Mouse (Mus musculus) liver, adult (tissue): ENCODE data around the gene Dnajc13.

Experiments used
- GATA4 ChIP-seq: IDR thresholded peaks from 2 replicates; pipeline ENCODE4 v1.6.1; 2014; ENCODE audit warnings: mild to moderate bottlenecking, low read length; ENCODE audit not compliant: insufficient replicate concordance

The Dnajc13 gene

DNA sequence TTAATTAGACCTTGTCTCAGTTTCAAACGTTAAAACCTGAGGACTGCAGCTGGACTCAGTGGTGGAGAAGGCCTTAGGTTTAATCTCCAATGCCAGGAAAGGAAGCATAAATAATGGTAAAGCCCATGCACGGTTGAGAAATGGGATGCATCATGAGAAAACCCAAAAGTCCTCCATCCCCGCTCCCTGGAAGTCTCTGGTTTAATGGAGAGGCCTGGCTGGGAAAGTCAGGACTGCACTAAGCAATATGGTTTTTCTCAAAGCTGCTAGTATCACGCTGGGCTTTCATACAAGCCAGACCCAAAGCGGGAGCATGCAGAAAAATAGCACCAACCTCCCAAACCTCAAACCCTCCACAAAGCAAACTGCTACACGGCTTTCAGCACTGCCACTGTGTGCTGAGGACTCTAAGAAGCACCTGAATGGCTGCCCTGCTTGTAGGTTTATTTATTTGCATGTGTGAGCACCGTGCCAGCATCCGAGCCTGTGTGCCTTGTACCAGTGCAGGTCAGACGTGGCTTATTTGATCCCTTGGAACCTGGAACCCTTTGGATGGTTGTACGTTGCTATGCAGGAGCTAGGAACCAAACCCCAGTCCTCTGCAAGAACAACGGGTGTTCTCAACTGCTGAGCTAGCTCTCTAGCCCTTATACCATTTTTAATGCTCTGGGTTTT lies 26.3 kb downstream of the Dnajc13 start:
- no peak for TF ChIP-seq GATA4

DNA sequence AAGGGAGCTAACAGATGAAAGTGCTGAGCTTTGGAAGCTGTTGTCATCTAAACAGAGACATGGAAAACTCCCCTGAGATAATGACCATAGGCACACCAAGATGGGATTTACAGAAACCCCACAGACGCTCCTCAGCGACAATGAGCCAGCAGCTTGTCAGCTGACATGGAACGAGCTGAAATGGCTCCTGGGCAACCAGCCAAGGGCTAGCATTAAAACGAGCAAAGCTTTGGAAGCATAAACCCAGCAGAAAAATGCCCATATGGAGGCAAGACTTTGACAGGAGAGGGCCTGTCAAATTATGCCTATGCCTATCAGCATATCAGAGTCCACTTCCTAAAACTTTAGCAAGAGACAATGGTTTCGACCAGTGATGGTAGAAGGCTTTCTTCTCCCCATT lies 27.0 kb downstream of the Dnajc13 start:
- TF ChIP-seq GATA4, result no peak

DNA sequence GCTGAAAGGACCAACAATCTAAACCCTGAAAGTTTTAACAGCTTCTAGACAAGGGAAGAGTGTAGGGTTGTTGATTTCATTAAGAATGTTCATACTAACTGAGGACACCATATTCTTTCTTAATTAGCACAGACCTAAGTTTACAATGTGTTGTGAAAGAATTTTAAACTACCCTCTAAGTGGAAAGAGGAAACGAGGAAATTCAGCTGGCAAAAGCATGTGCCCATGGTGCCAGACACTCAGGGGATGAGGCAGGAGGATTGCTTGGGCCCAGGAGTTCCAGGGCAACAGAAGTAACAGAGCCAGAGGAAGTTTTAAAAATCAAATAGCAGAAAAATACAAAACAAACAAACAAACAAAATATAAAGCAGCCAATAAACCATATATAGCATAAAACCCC lies 28.9 kb downstream of the Dnajc13 start:
- no peak for TF ChIP-seq GATA4

DNA sequence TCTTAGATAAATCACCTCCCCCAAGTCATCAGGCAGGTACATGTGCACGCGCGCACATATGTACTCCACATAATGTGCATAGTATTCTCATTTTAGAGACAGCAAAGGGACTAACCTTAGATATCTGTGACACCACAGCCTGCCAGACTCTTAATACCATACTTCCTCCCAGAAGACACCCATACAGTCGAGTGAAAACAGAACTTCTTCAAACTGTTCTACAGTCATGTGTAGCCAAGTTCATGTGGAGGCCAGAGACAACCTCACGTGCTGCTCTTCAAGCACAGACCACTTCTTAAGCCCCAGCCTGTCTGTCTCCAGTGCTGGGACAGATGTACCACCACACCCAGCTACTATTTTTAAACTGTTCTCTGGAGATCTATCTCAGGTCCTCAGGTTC lies 29.7 kb downstream of the Dnajc13 start:
- no peak for TF ChIP-seq GATA4

DNA sequence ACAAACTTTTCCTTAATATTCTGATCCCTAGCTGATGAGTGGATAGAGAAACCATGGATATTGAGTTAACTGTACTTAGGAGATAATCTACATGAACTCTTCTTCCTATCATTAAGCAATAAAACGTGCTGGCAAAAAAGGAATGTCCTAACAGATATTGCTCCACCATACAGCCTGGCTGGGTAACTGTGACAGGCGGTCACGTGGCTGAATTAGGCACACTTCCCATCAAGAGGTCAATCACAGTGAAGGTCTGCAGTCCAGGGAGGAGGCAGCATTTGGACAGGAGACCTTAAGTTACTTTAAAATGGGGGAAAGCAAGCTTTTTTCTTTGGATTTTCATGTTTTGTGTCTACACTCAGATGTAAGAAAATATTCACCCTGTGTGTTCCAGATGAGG lies 30.7 kb downstream of the Dnajc13 start:
- TF ChIP-seq GATA4, result no peak

DNA sequence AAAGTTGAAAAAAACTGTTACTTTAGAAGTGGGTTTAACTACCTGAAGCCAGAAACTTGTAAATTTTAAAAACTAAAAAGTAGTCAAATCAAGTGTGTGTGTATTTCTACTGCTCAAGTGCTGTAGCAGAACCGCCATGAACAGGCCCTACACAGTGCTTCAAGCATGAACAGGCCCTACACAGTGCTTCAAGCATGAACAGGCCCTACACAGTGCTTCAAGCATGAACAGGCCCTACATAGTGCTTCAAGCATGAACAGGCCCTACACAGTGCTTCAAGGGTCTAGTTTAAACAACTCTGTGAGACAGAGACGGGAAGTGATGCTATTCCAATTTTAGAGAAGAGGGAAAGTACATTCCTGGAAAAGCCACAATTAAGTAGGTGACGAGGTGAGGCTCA lies 51.3 kb downstream of the Dnajc13 start:
- no peak for TF ChIP-seq GATA4

DNA sequence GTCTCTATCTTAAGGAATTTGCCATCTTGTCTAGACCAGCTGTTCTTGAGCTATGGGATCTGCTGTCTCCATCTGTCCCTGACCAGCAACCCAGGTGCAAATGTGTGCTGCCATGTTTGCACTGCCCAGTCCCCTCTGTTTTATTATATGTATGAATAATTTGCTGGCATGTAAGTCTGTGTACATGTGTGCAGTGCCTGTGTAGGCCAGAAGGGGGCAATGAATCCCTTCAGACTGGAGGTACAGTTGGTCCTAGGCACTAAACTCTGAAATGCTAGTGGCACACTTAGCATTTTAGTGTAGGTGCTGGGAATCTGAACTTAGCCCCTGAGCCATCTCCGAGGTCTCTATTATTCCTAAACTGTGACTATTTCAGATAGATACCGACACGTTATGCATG lies 58.9 kb downstream of the Dnajc13 start:
- TF ChIP-seq GATA4, result no peak

DNA sequence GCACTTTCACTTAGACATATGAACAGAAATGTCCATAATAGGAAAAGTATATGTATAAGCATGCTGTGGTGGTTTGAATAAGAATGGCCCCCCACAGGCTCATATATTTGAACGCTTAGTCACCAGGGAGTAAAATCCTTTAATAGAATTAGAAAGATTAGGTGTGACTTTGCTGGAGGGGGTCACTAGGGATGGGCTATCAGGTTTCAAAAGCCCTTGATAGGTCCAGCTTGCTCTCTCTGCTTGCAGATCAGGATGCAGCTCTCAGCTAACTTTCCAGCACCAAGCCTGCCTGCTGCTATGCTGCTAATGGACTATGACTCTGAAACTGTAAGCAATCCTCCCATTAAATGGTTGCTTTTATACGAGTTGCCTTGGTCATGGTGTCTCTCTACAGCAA lies 68.2 kb downstream of the Dnajc13 start:
- TF ChIP-seq GATA4, result no peak

DNA sequence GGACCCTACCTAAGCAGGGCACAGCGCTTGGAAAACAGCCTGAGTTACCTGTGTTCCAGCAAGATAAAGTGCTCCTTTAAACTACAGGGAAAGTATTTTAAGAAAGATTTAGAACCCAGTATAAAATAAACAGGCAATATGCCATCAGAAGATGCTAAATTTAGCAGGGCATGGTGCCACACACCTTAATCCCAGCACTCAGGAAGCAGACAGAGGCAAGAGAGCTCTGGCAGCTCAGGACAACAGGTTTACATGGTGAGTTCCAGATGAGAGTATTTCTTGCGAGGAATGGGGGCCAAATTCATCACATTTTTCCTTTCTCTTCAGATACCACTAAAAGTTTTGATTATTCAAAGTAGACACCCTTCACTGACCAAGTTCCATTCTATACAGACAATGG lies 68.8 kb downstream of the Dnajc13 start:
- TF ChIP-seq GATA4, result no peak

DNA sequence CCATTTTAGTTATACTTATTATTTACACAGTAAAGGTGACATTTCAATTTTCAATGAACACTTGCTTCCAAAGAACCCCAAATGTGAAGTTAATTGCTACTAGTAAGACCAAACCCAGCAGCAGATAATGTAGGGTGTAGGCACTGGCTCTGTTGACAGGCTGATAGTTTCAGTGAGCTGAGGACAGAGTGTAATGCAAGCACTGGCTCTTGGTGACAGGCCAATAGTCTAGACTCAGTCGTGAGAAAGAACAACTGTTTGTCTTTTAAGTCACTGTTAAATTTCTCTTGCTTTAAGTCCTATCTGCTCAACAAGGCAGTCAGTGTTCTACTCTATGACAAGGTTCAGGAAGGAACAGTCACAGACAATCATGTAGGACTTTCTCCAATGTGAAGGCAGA lies 69.4 kb downstream of the Dnajc13 start:
- no peak for TF ChIP-seq GATA4

DNA sequence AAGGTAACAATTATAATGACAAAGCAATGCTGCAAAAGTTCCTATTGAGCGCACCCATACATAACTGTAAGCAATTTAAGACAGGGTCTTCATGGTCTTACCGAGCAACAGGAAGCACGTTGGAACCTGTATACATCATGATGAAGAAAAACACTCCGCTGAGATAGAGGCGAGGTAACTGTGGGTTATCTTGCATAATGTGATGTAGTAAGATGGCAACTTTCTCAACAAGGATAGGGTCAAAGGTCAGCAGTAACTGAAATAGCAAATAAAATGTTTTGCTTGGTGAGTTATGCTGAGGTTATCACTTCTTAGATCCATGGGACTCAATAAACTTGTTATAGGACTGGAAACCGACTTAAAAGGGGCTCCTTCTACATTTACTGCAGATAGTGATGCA lies 70.2 kb downstream of the Dnajc13 start:
- TF ChIP-seq GATA4, result no peak

DNA sequence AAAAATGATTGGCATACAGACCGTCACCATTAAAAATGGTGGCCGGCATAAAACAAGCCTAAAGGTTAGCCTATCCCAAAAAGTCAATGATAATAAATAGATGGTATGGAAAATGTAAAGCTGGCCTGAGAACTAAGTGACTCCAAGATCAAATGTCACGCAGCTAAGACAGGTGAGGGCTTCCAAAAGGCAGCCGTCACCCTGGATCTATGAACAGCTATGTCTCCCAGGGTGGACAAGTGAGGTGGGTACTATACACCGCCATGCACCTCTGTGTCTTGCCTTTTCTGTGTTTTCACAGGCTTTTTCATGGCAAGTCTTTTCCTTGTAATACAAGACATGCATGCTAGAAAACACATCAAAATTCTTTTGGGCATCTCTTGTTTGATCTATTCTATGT lies 73.1 kb downstream of the Dnajc13 start:
- no peak for TF ChIP-seq GATA4

DNA sequence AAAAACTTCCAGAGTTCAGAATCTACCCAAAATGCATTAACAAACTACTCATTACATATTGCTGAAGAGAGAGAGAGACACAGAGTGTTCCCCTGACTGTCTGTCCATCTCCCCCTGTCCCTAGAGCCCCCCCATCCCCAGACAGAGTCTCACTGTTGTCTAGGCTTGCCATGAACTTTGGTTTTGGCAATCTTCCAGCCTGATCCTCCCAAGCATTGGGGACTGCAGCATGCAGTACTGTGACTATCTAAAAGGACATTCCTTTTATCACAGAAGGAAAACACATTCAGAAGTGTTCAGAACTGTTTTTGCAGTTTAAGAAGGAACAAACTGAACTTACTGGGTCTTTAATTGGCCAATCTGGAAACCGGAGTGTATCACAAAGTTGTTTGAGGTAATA lies 74.0 kb downstream of the Dnajc13 start:
- no peak for TF ChIP-seq GATA4

DNA sequence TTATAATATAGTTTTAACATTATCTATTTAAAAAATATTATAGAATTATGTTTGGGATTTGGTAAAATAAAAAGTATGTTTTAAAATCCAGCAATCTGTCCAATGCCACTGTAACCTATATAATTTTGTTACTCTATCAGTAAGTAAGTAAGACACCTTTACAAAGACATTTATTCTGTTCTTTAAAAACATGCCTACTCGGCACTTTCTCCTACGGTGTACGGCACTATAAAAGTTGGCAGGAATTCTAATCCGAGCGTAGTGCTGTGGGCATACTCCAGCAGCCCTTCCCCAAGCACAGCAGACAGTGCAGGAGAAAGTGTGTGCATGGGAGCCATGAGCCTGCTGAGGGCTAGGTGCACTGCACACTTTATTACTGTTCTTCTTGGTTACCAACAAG lies 75.7 kb downstream of the Dnajc13 start:
- no peak for TF ChIP-seq GATA4

DNA sequence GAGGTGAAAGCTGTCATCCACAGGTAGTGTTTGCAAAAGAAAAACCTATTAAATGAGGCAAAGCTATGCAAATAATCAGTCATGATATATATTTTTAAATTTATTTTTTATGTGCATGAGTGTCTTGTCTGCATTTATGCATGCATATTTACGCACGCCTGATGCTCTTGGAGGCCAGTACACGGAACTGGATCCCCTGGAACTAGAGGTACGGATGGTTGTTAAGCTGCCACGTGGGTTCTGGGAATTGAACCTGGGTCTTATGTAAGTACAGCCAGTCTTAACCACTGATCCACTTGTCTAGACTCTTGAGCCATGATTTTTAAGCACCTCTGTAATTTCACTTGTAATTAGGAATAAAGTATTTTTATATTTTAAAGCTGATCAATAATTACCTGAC lies 79.5 kb downstream of the Dnajc13 start:
- no peak for TF ChIP-seq GATA4

DNA sequence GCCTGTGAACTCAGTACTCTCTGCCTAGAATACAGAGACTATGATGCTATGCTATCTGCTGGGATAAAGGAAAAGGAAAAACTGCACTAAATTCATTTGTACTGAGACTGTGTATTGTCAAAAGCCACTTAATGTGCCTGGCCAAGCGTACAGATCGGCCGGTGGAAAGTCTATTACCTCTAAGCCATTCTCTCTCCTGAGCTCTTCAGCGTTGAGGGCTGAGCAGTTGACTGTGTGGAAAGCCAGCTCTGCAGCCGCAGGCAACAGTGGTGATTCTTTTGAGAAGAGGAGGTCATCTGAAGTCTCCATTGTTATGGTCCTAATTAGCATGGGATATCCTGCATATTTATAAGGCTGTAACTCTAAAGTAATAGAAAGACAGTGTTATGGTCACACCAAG lies 80.4 kb downstream of the Dnajc13 start:
- TF ChIP-seq GATA4, result no peak

DNA sequence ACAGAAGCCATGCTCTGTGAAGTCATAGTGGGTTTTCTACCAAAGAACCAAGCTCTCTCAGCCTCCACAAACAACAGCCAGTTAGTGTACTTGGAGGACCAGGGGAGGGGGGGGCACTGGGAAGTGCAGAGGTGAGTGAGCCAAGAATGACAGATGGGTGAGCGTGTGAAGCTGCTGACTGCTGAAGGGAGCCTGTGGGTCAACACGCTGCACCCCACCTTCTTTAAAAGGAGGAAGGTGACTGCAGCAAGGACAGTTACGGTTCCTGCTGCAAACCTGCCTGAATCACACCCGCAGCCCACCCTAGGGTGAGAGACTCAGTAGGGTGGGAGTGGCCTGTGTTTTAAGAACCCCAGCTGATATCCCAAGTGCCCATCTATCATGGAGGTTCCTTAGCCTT lies 81.1 kb downstream of the Dnajc13 start:
- TF ChIP-seq GATA4, result no peak
